Mouse (Mus musculus) cerebellum, adult 18-20 months (tissue): ENCODE data around the gene Olfr482.

Source experiments
- DNase-seq, 2 experiments: peaks; one replicate each; pipeline ENCODE4 v3.0.0; 2021

The Olfr482 gene

GRCm38 (mm10) chr7:108097486-108097885 is at the start of gene Olfr482:
Olfr482 (minus strand) TSS chr7:108097586.
- DNase-seq = no peak

- no peak for DNase-seq
Measured at GRCm38 (mm10) chr7:108127349-108127748, 30.0 kb upstream of the Olfr482 start, which contains the start of gene Olfr484. Olfr484 (minus strand) TSS chr7:108127449.

GRCm38 (mm10) chr7:108121416-108121815 is 24.0 kb upstream of the Olfr482 start:
- no peak for DNase-seq

GRCm38 (mm10) chr7:108120681-108121080 is 23.3 kb upstream of the Olfr482 start:
- DNase-seq = no peak

- DNase-seq = no peak
Measured at GRCm38 (mm10) chr7:108100549-108100948, 3.2 kb upstream of the Olfr482 start, which contains the start of gene Olfr483. Olfr483 (plus strand) TSS chr7:108100849.

- no peak for DNase-seq
Measured at GRCm38 (mm10) chr7:108079555-108079954, 17.8 kb downstream of the Olfr482 start, which contains the start of gene Olfr481. Olfr481 (plus strand) TSS chr7:108079855.

GRCm38 (mm10) chr7:108067246-108067645 is 30.1 kb downstream of the Olfr482 start, which contains the start of gene Olfr480:
Olfr480 (minus strand) TSS chr7:108067346.
- DNase-seq = no peak

GRCm38 (mm10) chr7:108050393-108050792 is 47.0 kb downstream of the Olfr482 start, which contains the start of gene Olfr479:
Olfr479 (plus strand) TSS chr7:108050693.
- no peak for DNase-seq
